Mouse (Mus musculus): ENCODE data around the gene Gramd4.
"Not testable (repeated sequence)": the region's sequence is repeated elsewhere in the genome, so short reads cannot be mapped to it uniquely, and the experiment has no call there.

Gramd4 gene

GRCm38 (mm10) chr15:86051152-86051551 is 6.3 kb upstream of the Gramd4 start:
- DNase-seq (ENCODE audit: low read depth, low spot score), result no peak

GRCm38 (mm10) chr15:86051878-86052478 is 5.5 kb upstream of the Gramd4 start:
- DNase-seq (ENCODE audit: low read depth, low spot score), result no peak

DNA sequence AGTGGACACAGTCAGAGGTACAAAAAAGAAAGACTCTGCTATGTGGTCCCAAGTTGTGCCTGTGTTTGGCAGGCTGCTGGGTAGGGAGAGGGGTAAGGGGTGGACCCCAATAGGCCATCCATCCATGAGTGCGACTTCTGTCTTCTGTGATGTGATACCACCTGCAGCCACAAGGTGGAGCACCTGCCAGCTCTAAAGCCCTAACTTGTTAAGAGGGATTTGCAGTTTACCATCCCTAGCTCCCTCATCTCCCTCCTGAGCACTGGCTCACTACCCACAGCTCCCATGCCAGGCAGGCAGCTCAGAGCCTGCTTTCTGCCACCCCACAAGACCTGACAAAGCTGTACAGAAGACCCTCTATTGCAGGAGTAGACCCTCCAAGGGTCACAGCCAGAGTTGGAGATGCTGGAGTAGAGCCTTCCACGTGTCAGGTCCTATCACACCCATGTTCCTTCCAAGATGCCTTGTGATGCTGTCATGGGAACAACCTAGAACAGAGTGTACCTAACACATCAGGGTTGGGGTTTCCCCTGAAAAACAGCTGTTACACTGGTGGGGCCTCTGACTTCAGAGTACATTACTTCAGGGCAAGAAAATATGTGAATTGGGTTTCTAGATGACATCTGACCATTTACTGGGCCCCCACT is 3.5 kb upstream of the Gramd4 start:
- DNase-seq (ENCODE audit: low read depth, low spot score), result peak; percentile 53

GRCm38 (mm10) chr15:86054861-86055260 is 2.6 kb upstream of the Gramd4 start:
- not testable (repeated sequence) for DNase-seq (ENCODE audit: low read depth, low spot score)

DNA sequence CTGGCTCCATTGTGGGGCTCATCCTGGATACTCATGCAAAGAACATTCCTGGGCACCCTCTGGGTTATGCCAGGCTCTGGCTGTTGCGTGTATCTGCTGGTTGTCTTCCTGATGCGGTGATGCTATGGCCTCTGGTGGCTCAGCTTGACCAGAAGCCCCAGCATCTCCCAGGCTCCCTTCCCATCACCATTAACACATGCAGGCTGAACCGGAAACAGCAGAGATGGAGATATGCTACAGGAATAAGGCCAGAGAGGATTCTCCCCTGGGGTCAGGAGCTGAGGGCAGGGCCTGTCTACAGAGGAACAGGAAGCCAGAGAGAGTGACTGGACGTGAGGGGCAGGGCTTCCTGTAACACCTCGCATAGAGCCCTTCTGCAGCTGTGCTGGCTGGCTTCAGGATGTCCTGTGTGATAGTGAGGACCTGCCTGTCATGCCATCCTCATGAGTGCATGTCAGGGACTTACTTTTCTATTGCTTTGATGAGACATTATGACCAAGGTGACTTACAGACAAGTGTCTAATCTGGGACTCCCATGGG is 1.2 kb upstream of the Gramd4 start:
- no peak for DNase-seq (ENCODE audit: low read depth, low spot score)

DNA sequence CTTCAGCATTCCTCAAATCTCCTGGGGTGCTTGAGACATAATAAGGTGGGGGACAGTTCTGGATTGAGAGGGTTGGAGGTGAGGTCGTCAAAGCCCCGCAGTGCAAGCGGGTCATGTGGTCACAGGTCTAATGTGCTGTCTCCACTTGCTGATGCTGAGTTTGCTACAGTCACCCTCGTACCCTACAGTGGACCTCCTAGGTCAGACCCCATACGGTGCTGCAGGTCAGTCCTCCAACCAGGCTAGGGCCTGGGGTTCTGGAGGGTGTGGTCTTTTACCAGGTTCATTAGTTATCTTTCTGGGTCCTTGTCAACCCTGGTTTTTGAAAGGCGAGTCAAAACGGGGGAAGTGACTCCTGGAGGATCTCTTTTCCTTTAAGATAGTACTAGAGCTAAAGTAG is 413 bp downstream of the Gramd4 start:
- no peak for DNase-seq (ENCODE audit: low read depth, low spot score)

DNA sequence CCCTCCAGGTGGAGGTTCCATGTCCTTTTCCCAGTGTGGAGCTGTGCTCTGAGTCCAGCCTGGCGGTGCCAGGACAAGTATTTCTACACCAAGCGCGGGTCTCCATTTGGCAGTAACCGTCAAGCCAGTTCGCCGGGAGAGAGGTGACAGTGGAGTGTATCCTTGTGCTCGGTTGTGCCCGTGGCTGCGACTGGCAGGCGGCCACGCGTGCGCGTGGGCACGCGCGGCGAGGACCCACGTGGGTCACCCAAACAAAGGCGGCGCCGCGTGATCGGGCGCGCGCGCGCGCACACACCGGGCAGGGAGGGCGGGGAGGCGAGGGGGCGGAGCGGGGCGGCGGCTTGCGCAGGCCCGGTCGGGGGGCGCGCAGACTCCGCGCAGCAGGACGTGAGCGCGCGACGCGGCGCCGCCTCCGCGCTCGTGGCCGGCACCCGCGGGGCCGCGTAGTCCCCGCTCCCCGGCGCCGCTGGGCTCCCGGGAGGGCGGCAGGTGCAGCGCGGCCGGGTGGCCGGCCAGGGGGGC is 960 bp downstream of the Gramd4 start:
- peak; percentile 45 for DNase-seq (ENCODE audit: low read depth, low spot score)

DNA sequence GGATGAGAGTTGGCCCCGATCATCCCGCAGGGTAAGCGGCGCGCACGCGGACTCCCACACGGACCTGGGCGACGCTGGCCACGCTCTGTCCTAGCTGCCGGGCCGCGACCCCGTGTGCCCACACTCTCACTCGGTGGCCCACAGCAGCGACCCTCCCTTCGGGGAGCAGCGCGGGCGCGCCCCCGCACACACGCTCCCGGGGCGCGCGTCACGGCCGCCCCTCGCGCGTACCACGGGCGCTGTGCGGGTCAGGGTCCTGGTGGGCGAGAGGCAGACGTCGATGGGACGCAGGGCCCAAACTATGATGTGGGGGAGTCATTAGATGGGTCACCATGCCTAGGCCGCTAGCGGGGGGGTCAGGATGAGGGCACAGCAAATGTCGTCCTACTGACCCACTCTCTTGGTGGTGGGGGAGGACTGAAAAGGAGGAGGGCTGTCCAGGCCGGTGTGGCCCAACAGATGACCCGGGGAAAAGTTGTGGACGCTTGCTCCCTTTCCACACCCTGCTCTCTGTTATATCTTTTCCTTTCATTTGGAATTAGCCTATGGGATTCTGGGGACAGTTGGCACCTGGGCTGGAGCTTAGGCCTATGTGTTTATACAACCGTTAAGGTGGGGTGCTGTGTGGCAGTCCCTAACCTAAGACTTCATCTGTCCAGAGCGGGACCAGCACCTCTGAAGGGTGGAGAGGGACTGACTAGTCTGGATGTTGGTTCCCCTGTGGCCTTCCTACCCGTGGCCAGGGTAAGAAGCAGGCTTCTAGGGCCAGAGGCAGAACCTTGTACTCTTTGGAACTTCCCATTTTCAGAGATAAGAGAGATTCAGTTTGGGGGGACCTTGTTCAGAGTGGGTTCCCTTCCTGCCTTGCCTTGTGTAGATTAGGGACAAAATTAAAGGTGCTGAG is 1.7 kb downstream of the Gramd4 start:
- DNase-seq (ENCODE audit: low read depth, low spot score), result no peak

DNA sequence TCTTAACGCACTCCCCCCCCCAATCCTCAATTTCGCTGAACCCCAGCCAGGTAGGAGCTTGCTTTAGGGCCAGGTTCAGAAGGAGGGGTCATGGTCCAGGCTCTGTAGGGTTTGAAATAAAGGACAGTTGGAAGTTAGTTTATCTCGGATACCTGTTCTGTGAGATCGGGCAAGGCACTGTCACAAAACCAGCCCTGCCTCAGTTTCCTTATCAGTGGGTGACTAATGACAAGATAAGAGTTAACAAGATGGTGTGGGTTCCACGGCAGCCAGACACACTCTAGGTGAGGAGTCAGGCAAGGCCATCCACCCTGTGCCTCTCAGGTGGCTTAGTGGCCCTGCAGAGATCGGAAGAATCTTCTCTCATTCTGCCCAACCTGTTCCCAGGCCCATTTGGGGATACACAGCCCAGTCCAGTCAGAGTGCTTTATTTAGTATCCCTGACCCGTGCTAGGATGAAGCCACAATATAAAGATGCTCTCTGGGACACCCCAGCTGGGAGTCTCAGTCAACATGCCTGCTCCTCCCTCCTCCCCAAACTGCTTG is 2.4 kb downstream of the Gramd4 start:
- DNase-seq (ENCODE audit: low read depth, low spot score), result no peak

GRCm38 (mm10) chr15:86060581-86060980 is 3.1 kb downstream of the Gramd4 start:
- no peak for DNase-seq (ENCODE audit: low read depth, low spot score)

DNA sequence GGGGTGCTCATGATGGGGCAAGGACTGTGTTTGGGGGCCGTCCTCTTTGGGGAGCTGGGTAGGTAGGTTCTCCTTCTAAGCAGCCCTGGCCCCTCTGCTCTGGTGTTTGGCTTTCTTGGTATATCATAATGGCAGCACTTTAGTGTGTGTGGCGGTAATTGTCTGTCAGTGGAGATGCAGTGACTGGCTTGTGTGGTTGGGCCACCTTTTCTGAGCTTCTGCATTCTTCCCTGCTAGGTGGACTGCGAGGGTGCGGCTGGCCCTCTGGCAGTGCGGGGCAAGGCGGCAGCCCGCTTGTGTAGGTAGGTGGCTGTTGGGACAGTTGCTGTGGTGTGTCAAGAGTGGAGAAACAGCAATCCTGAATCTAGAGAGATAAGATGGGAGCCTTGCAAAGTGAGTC is 3.7 kb downstream of the Gramd4 start:
- no peak for DNase-seq (ENCODE audit: low read depth, low spot score)

GRCm38 (mm10) chr15:86061848-86062481 is 4.5 kb downstream of the Gramd4 start:
- no peak for DNase-seq (ENCODE audit: low read depth, low spot score)

GRCm38 (mm10) chr15:86064191-86064849 is 6.8 kb downstream of the Gramd4 start:
- no peak for DNase-seq (ENCODE audit: low read depth, low spot score)

DNA sequence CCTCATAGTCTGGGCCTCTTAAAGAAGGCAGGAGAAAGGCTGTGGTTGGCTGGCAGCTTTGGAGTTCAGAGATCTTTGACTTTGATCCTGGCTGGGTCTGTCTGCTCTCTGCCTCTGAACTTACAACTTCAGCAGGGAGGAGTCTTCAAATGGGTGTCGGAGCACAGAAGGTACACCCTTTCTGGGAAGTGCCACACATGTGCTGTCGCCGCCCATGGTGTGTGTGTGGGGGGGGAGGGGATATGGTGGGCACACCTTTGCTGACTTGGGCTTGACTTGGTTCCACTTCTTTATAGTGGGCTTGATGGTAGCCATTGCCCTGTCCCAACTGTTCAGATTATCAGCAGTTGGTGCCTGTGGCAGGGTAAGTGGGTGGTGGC is 7.3 kb downstream of the Gramd4 start:
- DNase-seq (ENCODE audit: low read depth, low spot score), result no peak

GRCm38 (mm10) chr15:86065367-86065766 is 7.9 kb downstream of the Gramd4 start:
- DNase-seq (ENCODE audit: low read depth, low spot score), result no peak

DNA sequence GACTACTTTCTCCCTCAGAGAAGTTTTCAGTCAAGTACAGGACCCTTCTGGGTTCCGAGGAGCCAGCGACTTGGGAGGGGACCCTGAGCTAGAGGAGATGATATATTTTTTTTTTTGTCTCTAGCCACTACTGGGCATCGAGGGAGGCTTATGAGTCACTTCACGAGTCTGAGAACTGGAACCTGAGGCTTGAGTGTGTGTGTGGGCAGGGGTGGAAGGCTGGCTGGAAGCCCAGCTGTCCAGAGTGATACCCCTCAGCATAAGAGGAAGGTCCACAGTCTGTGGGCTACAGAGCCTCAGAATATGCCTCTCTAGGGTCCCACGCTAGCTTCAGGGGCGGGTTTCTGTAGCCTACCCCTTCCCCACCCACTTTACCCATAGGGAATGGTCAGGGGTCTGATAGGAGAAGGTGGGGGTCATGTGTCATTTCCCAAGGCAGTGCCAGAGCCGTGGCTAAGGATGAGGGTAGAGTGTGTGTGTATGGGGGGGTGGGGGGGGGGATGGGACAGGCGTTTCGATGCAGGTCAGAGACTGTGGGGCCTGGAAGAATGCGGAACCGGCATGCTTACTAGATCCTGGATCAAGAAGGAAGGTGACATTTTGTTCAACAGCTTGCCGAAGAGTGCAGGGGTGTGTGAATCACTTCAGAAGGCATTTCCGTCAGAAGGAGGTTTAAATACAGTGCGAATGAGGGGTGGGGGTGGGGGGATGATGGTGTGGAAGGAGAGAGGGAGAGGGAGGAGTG is 9.5 kb downstream of the Gramd4 start:
- no peak for DNase-seq (ENCODE audit: low read depth, low spot score)

DNA sequence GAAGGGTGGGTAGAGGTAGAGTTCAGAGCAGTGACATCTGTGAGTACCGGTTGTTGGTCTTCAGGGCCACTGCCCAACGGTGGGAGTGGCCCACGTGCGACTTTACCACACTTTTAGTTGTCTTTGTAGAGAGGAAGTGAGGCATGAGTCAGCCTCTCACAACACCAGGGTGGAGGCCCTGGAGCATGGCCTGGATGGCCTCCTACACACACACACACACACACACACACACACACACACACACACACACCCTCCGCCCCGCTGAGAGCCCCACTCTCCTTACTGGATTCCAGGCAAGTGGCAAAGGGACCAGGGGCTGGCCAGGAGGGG is 10.1 kb downstream of the Gramd4 start:
- DNase-seq (ENCODE audit: low read depth, low spot score), result no peak

DNA sequence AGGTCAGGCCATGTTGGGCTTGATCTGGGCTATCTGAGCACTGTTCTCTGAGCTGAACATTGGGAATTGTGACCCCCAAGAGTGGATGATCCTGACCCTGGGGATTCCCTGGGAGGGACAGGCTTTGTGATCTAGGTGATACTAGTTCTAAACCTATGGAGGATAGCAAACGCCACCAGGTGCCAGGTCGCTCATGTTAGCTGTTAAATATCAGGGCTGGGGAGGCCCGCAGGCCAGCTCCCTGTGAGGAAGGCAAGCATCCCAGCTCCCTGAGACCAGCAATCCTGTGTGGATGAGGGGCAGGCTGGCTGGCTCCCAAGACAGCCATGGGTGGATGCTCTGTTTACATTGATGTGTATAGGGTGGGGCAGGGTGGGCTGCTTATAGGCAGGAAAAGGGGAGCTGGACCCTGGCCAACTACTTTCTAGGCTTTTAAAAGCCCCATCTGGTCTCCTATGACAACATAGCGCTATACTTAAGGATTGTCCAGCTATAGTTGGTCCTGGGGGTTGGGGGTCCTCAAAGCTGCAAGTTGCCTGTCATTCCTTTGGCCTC is 10.5 kb downstream of the Gramd4 start:
- DNase-seq (ENCODE audit: low read depth, low spot score), result no peak

DNA sequence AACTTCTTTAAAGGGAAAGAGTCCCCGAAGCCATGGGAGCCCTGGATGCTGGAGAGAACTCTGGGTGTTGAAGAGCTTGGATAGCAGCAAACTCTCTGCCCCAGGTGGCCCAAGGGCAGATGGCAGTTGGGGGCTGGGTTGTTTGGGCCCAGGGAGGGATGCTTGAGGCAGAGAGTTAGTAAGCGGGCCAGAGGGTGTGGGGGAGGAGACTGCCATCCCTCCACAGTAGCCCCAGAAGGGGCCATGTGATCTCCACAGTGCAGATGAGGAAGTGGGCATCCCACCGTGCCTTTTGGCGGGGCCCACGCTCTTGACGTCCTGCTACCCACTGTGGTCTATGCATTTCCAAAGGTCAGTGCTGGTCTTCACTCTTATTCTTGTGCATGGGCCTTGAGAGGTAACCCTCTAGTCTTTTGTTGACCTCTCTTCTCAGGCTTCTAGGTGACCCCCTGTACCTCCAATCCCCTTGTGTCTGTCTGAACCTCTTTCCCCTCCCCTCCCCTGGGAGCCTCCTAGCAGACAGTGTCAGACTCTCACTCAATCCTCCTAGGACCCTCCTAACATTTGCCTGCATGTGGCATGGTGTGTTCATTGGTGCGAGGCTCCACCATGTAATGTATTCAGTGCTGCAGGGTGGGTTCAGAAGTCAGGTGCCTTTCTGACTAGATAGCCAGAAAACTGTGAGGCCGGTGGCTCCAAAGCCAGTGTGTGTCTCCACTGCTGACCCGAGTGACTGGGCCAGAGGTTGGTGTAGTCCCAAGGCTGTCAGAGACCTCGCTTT is 11.7 kb downstream of the Gramd4 start:
- no peak for DNase-seq (ENCODE audit: low read depth, low spot score)
